In the genomic region with DNA sequence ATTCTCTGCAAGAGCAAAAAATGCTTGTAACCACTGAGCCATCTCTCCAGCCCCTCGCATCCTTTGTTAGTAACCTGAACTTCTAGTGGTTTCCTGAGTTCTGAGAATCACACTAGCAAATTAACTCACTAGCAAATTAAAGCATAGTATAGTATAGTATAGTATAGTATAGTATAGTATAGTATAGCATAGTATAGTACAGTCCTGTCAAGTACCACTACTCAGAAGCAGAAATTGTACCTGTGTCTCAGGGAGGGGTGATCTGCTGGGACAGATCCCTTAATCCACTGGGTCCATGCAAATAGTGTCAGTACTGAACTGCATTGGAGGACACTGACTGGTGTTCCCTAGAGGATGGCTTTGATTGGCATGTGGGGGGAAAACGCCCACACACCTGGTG, we compare ENCODE assay signal across 29 mouse cellular contexts.
DNase-seq lines count a peak whose midpoint lies in the region; ATAC-seq and TF ChIP-seq lines count a peak whose summit lies in the region.
"Had no signal": no experiment of that assay in that cellular context is flagged by ENCODE, and none has a peak within 500 bp of the region (broad histone marks: within the 10 kb centered on the region; RNA-seq: fewer than 3 reads in every experiment).

No protein-coding gene starts in this region.

- WGBS in forebrain, embryonic 15.5 days = 92% methylated on average over 2 of the region's 2 CpGs
- whole genome bisulfite sequencing in forebrain, postnatal 0 days = 94% methylated on average over 2 of the region's 2 CpGs
- WGBS in hindbrain, embryonic 15.5 days = 85% methylated on average over 2 of the region's 2 CpGs
- WGBS in hindbrain, embryonic 11.5 days = 91% methylated on average over 2 of the region's 2 CpGs
- WGBS in midbrain, embryonic 15.5 days = 94% methylated on average over 2 of the region's 2 CpGs
- 87% methylated on average over 2 of the region's 2 CpGs for WGBS in midbrain, embryonic 14.5 days
- 87% methylated on average over 2 of the region's 2 CpGs for WGBS in midbrain, postnatal 0 days

- peaks cover 21% of the 10 kb centered on the region for H3K4me1 ChIP-seq in forebrain, embryonic 15.5 days
- no peaks in the 10 kb centered on the region; the same call in 1 of the 2 replicates for H3K4me1 ChIP-seq in forebrain, postnatal 0 days (ENCODE audit: insufficient read depth)
- H3K4me1 ChIP-seq in hindbrain, embryonic 15.5 days (replicated peaks) = peaks cover 12% of the 10 kb centered on the region
- no peaks in the 10 kb centered on the region for H3K4me1 ChIP-seq in hindbrain, embryonic 11.5 days (replicated peaks; ENCODE audit: control insufficient read depth, insufficient read depth, low read length)
- peaks cover 19% of the 10 kb centered on the region for H3K4me1 ChIP-seq in midbrain, embryonic 15.5 days
- H3K4me1 ChIP-seq in midbrain, embryonic 14.5 days (ENCODE audit: control insufficient read depth, insufficient read depth, low read length) = no peaks in the 10 kb centered on the region
- no peaks in the 10 kb centered on the region for H3K4me1 ChIP-seq in midbrain, postnatal 0 days (ENCODE audit: insufficient read depth, low read length)

- no peak overlapping the region for H3K27ac ChIP-seq in forebrain, embryonic 15.5 days (replicated peaks)
- no peak overlapping the region for H3K27ac ChIP-seq in forebrain, postnatal 0 days (ENCODE audit: low read depth, low read length)
- H3K27ac ChIP-seq in hindbrain, embryonic 15.5 days (replicated peaks) = no peak overlapping the region
- no peak overlapping the region for H3K27ac ChIP-seq in hindbrain, embryonic 11.5 days (ENCODE audit: low read depth, low read length)
- peak overlapping the region; percentile 43 for H3K27ac ChIP-seq in midbrain, embryonic 15.5 days
- no peak overlapping the region for H3K27ac ChIP-seq in midbrain, embryonic 14.5 days (replicated peaks; ENCODE audit: low read depth, low read length)
- peak overlapping the region; percentile 12; the same call in 1 of the 2 replicates for H3K27ac ChIP-seq in midbrain, postnatal 0 days (ENCODE audit: low read depth, low read length)
- H3K27ac ChIP-seq: layer of hippocampus, adult 2 months; liver, embryonic 14.5 days; macrophage; neural tube, embryonic 15.5 days had no signal

- TF ChIP-seq CTCF in forebrain, postnatal 0 days (IDR thresholded peaks at IDR 0.05; ENCODE audit: low read depth) = no peak
- TF ChIP-seq CTCF in midbrain, postnatal 0 days (IDR thresholded peaks at IDR 0.05) = no peak

- H3K9ac ChIP-seq in forebrain, embryonic 15.5 days (replicated peaks) = no peak overlapping the region
- H3K9ac ChIP-seq in forebrain, postnatal 0 days = no peak overlapping the region
- H3K9ac ChIP-seq in hindbrain, embryonic 15.5 days = no peak overlapping the region
- H3K9ac ChIP-seq in hindbrain, embryonic 11.5 days (ENCODE audit: low read depth, low read length) = no peak overlapping the region
- no peak overlapping the region for H3K9ac ChIP-seq in midbrain, embryonic 15.5 days
- no peak overlapping the region for H3K9ac ChIP-seq in midbrain, embryonic 14.5 days (replicated peaks; ENCODE audit: low read length)
- no peak overlapping the region for H3K9ac ChIP-seq in midbrain, postnatal 0 days (replicated peaks; ENCODE audit: low read length, poor library complexity, severe bottlenecking)
- H3K9ac ChIP-seq: forebrain, embryonic 13.5 days; liver, embryonic 14.5 days; neural tube, embryonic 15.5 days had no signal

- H3K9me3 ChIP-seq in forebrain, embryonic 15.5 days = no peaks in the 10 kb centered on the region
- no peaks in the 10 kb centered on the region for H3K9me3 ChIP-seq in forebrain, postnatal 0 days (ENCODE audit: low read length)
- no peaks in the 10 kb centered on the region for H3K9me3 ChIP-seq in hindbrain, embryonic 15.5 days
- no peaks in the 10 kb centered on the region for H3K9me3 ChIP-seq in hindbrain, embryonic 11.5 days (ENCODE audit: control insufficient read depth, low read length)
- no peaks in the 10 kb centered on the region for H3K9me3 ChIP-seq in midbrain, embryonic 15.5 days
- H3K9me3 ChIP-seq in midbrain, embryonic 14.5 days (ENCODE audit: control insufficient read depth, low read length) = no peaks in the 10 kb centered on the region
- no peaks in the 10 kb centered on the region for H3K9me3 ChIP-seq in midbrain, postnatal 0 days (ENCODE audit: low read length)
- H3K9me3 ChIP-seq: forebrain, embryonic 13.5 days; neural tube, embryonic 15.5 days had no signal

- no peak overlapping the region for H3K4me2 ChIP-seq in forebrain, embryonic 15.5 days (replicated peaks)
- H3K4me2 ChIP-seq in forebrain, postnatal 0 days (ENCODE audit: low read depth) = no peak overlapping the region
- H3K4me2 ChIP-seq in hindbrain, embryonic 15.5 days = no peak overlapping the region
- H3K4me2 ChIP-seq in hindbrain, embryonic 11.5 days (replicated peaks; ENCODE audit: low read depth, low read length) = no peak overlapping the region
- no peak overlapping the region for H3K4me2 ChIP-seq in midbrain, embryonic 15.5 days
- no peak overlapping the region for H3K4me2 ChIP-seq in midbrain, embryonic 14.5 days (ENCODE audit: low read length)
- no peak overlapping the region for H3K4me2 ChIP-seq in midbrain, postnatal 0 days (ENCODE audit: low read depth, low read length, poor library complexity, severe bottlenecking)
- H3K4me2 ChIP-seq: forebrain, embryonic 13.5 days; neural tube, embryonic 15.5 days had no signal

- no peak overlapping the region for H3K4me3 ChIP-seq in forebrain, embryonic 15.5 days
- H3K4me3 ChIP-seq in forebrain, postnatal 0 days (ENCODE audit: low read depth, low read length) = no peak overlapping the region
- H3K4me3 ChIP-seq in hindbrain, embryonic 15.5 days = no peak overlapping the region
- H3K4me3 ChIP-seq in hindbrain, embryonic 11.5 days (ENCODE audit: low read depth, low read length) = no peak overlapping the region
- no peak overlapping the region for H3K4me3 ChIP-seq in midbrain, embryonic 15.5 days
- H3K4me3 ChIP-seq in midbrain, embryonic 14.5 days (replicated peaks; ENCODE audit: low read depth, low read length) = no peak overlapping the region
- H3K4me3 ChIP-seq in midbrain, postnatal 0 days (ENCODE audit: low read depth, low read length) = no peak overlapping the region
- H3K4me3 ChIP-seq: erythroblast, embryonic 14.5 days; forebrain, embryonic 13.5 days; layer of hippocampus, adult 2 months; neural tube, embryonic 15.5 days had no signal

- DNase-seq in forebrain, postnatal 0 days = no peak
- no peak for DNase-seq in hindbrain, embryonic 11.5 days (ENCODE audit: low spot score)
- no peak for DNase-seq in midbrain, embryonic 14.5 days
- DNase-seq in midbrain, postnatal 0 days (ENCODE audit: low spot score) = no peak
- DNase-seq in right cerebral cortex, adult 18-20 months = no peak
- DNase-seq: adrenal gland, adult 8-10 months; cerebellum, adult 2 months; cerebellum, postnatal 14 days; gastrocnemius, postnatal 10 days; heart, postnatal 36 days; kidney, adult 2 months; kidney, postnatal 36 days; layer of hippocampus, postnatal 36 days; left cerebral cortex, postnatal 4 days; liver; lung, adult 2 months; lung, postnatal 10 days; retina, postnatal 1 day; right cerebral cortex, postnatal 25 days; thymus, postnatal 25 days had no signal

- 0 out of 2 replicates have a peak, but pooled peaks have one; percentile 41 for ATAC-seq in forebrain, embryonic 15.5 days (replicated peaks)
- ATAC-seq in forebrain, postnatal 0 days = no peak
- peak; percentile 66; the same call in 1 of the 2 replicates for ATAC-seq in hindbrain, embryonic 15.5 days (ENCODE audit: low FRiP score, low read depth)
- ATAC-seq in hindbrain, embryonic 11.5 days (ENCODE audit: low FRiP score) = no peak
- ATAC-seq in midbrain, embryonic 15.5 days (replicated peaks) = 0 out of 2 replicates have a peak, but pooled peaks have one; percentile 60
- ATAC-seq in midbrain, embryonic 14.5 days (ENCODE audit: low FRiP score, low TSS enrichment) = no peak
- 0 out of 2 replicates have a peak, but pooled peaks have one; percentile 31 for ATAC-seq in midbrain, postnatal 0 days (ENCODE audit: low FRiP score)

- no peaks in the 10 kb centered on the region for H3K36me3 ChIP-seq in forebrain, embryonic 15.5 days
- H3K36me3 ChIP-seq in forebrain, postnatal 0 days (ENCODE audit: insufficient read depth) = no peaks in the 10 kb centered on the region
- no peaks in the 10 kb centered on the region for H3K36me3 ChIP-seq in hindbrain, embryonic 15.5 days
- H3K36me3 ChIP-seq in hindbrain, embryonic 11.5 days (ENCODE audit: control insufficient read depth, insufficient read depth, low read length) = no peaks in the 10 kb centered on the region
- no peaks in the 10 kb centered on the region for H3K36me3 ChIP-seq in midbrain, embryonic 15.5 days (replicated peaks)
- H3K36me3 ChIP-seq in midbrain, embryonic 14.5 days (ENCODE audit: control insufficient read depth, insufficient read depth, low read length) = no peaks in the 10 kb centered on the region
- no peaks in the 10 kb centered on the region for H3K36me3 ChIP-seq in midbrain, postnatal 0 days (ENCODE audit: insufficient read depth, low read length)
- H3K36me3 ChIP-seq: neural tube, embryonic 15.5 days had no signal

- no peaks in the 10 kb centered on the region for H3K27me3 ChIP-seq in forebrain, embryonic 15.5 days
- H3K27me3 ChIP-seq in forebrain, postnatal 0 days (ENCODE audit: insufficient read depth, low read length) = no peaks in the 10 kb centered on the region
- H3K27me3 ChIP-seq in hindbrain, embryonic 15.5 days = no peaks in the 10 kb centered on the region
- H3K27me3 ChIP-seq in hindbrain, embryonic 11.5 days (ENCODE audit: control insufficient read depth, insufficient read depth, low read length) = no peaks in the 10 kb centered on the region
- no peaks in the 10 kb centered on the region for H3K27me3 ChIP-seq in midbrain, embryonic 15.5 days (replicated peaks)
- no peaks in the 10 kb centered on the region for H3K27me3 ChIP-seq in midbrain, embryonic 14.5 days (ENCODE audit: control insufficient read depth, insufficient read depth, low read length)
- no peaks in the 10 kb centered on the region for H3K27me3 ChIP-seq in midbrain, postnatal 0 days (ENCODE audit: insufficient read depth, low read length)
- H3K27me3 ChIP-seq: forebrain, embryonic 13.5 days; neural tube, embryonic 15.5 days had no signal

Comparison
In these comparisons a context has a peak if more than half of its experiments do, and no peak if none do; other contexts are left out.
1. ATAC-seq: peak in forebrain, embryonic 15.5 days (single experiment), hindbrain, embryonic 15.5 days (single experiment), midbrain, embryonic 15.5 days (single experiment) and midbrain, postnatal 0 days (single experiment); none in forebrain, postnatal 0 days (single experiment), hindbrain, embryonic 11.5 days (single experiment) and midbrain, embryonic 14.5 days (single experiment).
2. H3K27ac ChIP-seq: peak in midbrain, embryonic 15.5 days (single experiment) and midbrain, postnatal 0 days (single experiment); none in forebrain, embryonic 15.5 days (single experiment), forebrain, postnatal 0 days (single experiment), hindbrain, embryonic 15.5 days (single experiment), hindbrain, embryonic 11.5 days (single experiment) and midbrain, embryonic 14.5 days (single experiment).